In the genomic region with DNA sequence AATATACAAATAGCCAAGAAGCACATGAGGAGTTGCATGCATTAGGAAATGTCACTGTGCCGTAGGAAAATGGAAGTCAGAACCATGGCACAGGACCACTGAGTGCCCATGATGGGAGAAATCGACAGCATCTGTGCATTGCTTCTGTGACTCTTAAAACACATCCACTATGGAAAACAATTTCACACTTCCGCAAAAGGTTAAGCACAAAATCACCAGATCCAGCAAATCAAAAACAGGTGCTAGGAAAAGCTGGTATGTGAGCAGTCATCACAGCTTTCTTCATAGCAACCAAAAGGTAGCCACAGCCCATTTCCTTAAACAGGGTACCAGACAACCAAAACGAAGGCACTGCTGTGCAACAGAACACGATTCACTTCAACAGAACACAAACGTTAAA, we compare ENCODE assay signal across 27 mouse cellular contexts. TPM values are rescaled to one million over a fixed set of nuclear protein-coding genes. Genes with fewer than 3 reads are reported as not detected.
A peak's percentile ranks its signal among the peaks of the same experiment; 100 is the strongest.
DNase-seq lines count a peak whose midpoint lies in the region; ATAC-seq and TF ChIP-seq lines count a peak whose summit lies in the region.
"Had no signal": no experiment of that assay in that cellular context is flagged by ENCODE, and none has a peak within 500 bp of the region (broad histone marks: within the 10 kb centered on the region; RNA-seq: fewer than 3 reads in every experiment).

No protein-coding gene starts in this region.

- 39% methylated on average over 6 of the region's 6 CpGs for WGBS in embryonic facial prominence, embryonic 11.5 days
- WGBS in limb, embryonic 10.5 days = 32% methylated on average over 6 of the region's 6 CpGs

- peak; percentile 57 for DNase-seq in embryo, embryonic 10.5 days (ENCODE audit: low spot score)
- DNase-seq in embryo, embryonic 11 days = peak; percentile 58
- DNase-seq in embryonic facial prominence, embryonic 11.5 days (ENCODE audit: low spot score) = peak; percentile 79
- peak; percentile 38 for DNase-seq in limb, embryonic 10.5 days (ENCODE audit: low spot score)
- no peak for DNase-seq in heart, postnatal 25 days (ENCODE audit: low spot score)
- DNase-seq in spleen, adult 18-20 months = no peak
- DNase-seq in left cerebral cortex, adult 2 months (ENCODE audit: extremely low spot score in 1 of 2, low spot score in 2 of 2) = no peak
- DNase-seq in layer of hippocampus, adult 18-20 months (ENCODE audit: low spot score in 2 of 2) = no peak
- DNase-seq: adrenal gland, adult 2 months; adrenal gland, postnatal 14 days; cerebellum, adult 11 months; cerebellum, adult 2 months; cerebellum, adult 9-11 months; cerebellum, postnatal 25 days; gastrocnemius, adult 2 months; gastrocnemius, postnatal 14 days; heart, adult 11 months; heart, postnatal 36 days had no signal

- H3K9me3 ChIP-seq in embryonic facial prominence, embryonic 11.5 days (replicated peaks; ENCODE audit: control insufficient read depth, low read length) = no peaks in the 10 kb centered on the region
- H3K9me3 ChIP-seq in limb, embryonic 10.5 days (replicated peaks) = no peaks in the 10 kb centered on the region
- H3K9me3 ChIP-seq: embryonic facial prominence, embryonic 13.5 days; forebrain, embryonic 10.5 days; forebrain, embryonic 13.5 days; hindbrain, embryonic 10.5 days; intestine, embryonic 15.5 days had no signal

- H3K9ac ChIP-seq in embryonic facial prominence, embryonic 11.5 days (replicated peaks; ENCODE audit: low read length) = no peak overlapping the region
- H3K9ac ChIP-seq: embryonic facial prominence, embryonic 13.5 days; forebrain, embryonic 13.5 days; hindbrain, embryonic 14.5 days; intestine, embryonic 15.5 days had no signal

- H3K4me2 ChIP-seq in embryonic facial prominence, embryonic 11.5 days (ENCODE audit: low read depth, low read length) = no peak overlapping the region
- H3K4me2 ChIP-seq: embryonic facial prominence, embryonic 13.5 days; forebrain, embryonic 13.5 days; heart, embryonic 11.5 days; hindbrain, embryonic 14.5 days; intestine, embryonic 15.5 days had no signal

- no peak overlapping the region for H3K27ac ChIP-seq in embryonic facial prominence, embryonic 11.5 days (replicated peaks; ENCODE audit: low read depth, low read length)
- 0 out of 2 replicates have a peak overlapping the region, but pooled peaks have one; percentile 50 for H3K27ac ChIP-seq in limb, embryonic 10.5 days
- no peak overlapping the region for H3K27ac ChIP-seq in left cerebral cortex, adult 2 months
- H3K27ac ChIP-seq: embryonic facial prominence, embryonic 13.5 days; forebrain, embryonic 10.5 days; forebrain, embryonic 13.5 days; gastrocnemius, adult 2 months; hindbrain, embryonic 10.5 days; hindbrain, embryonic 14.5 days; intestine, embryonic 15.5 days had no signal

- no peaks in the 10 kb centered on the region for H3K27me3 ChIP-seq in embryonic facial prominence, embryonic 11.5 days (ENCODE audit: control insufficient read depth, insufficient read depth, low read length)
- peaks cover 3% of the 10 kb centered on the region; the same call in 1 of the 2 replicates for H3K27me3 ChIP-seq in limb, embryonic 10.5 days (ENCODE audit: low read depth, poor library complexity, severe bottlenecking)
- H3K27me3 ChIP-seq: embryonic facial prominence, embryonic 13.5 days; forebrain, embryonic 13.5 days; intestine, embryonic 15.5 days had no signal

- H3K36me3 ChIP-seq in embryonic facial prominence, embryonic 11.5 days (replicated peaks; ENCODE audit: control insufficient read depth, insufficient read depth, low read depth, low read length) = no peaks in the 10 kb centered on the region
- H3K36me3 ChIP-seq in limb, embryonic 10.5 days = no peaks in the 10 kb centered on the region
- H3K36me3 ChIP-seq: embryonic facial prominence, embryonic 13.5 days; hindbrain, embryonic 10.5 days; intestine, embryonic 15.5 days had no signal

- intact Hi-C loops in heart, postnatal 25 days (cut with DNase I) = no loop called here
- intact Hi-C loops in left cerebral cortex, adult 2 months (cut with DNase I) = no loop called here

- no peak for TF ChIP-seq CTCF in left cerebral cortex, adult 2 months (IDR thresholded peaks at IDR 0.05)

- ATAC-seq in embryonic facial prominence, embryonic 11.5 days (replicated peaks; ENCODE audit: insufficient number of reproducible peaks, low FRiP score, low TSS enrichment, low read depth) = no peak
- ATAC-seq: CD4-positive, CD25-positive, alpha-beta regulatory T cell, adult 4 months; forebrain, embryonic 13.5 days; forebrain, embryonic 16.5 days; intestine, embryonic 15.5 days had no signal

- no peaks in the 10 kb centered on the region for H3K4me1 ChIP-seq in embryonic facial prominence, embryonic 11.5 days (ENCODE audit: control insufficient read depth, insufficient read depth, low read length)
- peaks cover 38% of the 10 kb centered on the region for H3K4me1 ChIP-seq in limb, embryonic 10.5 days
- H3K4me1 ChIP-seq: forebrain, embryonic 10.5 days; forebrain, embryonic 13.5 days; hindbrain, embryonic 10.5 days; intestine, embryonic 15.5 days had no signal

- no peak overlapping the region for H3K4me3 ChIP-seq in embryonic facial prominence, embryonic 11.5 days (ENCODE audit: low read depth, low read length)
- no peak overlapping the region for H3K4me3 ChIP-seq in limb, embryonic 10.5 days
- no peak overlapping the region for H3K4me3 ChIP-seq in left cerebral cortex, adult 2 months
- H3K4me3 ChIP-seq: embryonic facial prominence, embryonic 13.5 days; forebrain, embryonic 10.5 days; forebrain, embryonic 13.5 days; gastrocnemius, adult 2 months; hindbrain, embryonic 10.5 days; intestine, embryonic 15.5 days had no signal

RNA-seq across cellular contexts. Expression of gene Sox6, which starts 52.9 kb away (rescaled TPM):
- polyA plus RNA-seq in embryonic facial prominence, embryonic 11.5 days (2014; fragmentation: Nextera tagmentation; extraction: Ambion mirVana) = 21.4 and 29.2 TPM in 2 replicates
- polyA plus RNA-seq in limb, embryonic 10.5 days (2016; fragmentation: Nextera tagmentation; extraction: Ambion mirVana) = 16.5 and 23.7 TPM in 2 replicates
- 10 to 100 TPM; 27.4 to 36.9 TPM for total RNA-seq in heart, postnatal 25 days (2021)
- 10 to 100 TPM; 29.7 to 32.7 TPM for total RNA-seq in left cerebral cortex, adult 2 months (2021)
- 10 to 100 TPM; 21.1 to 26.5 TPM for total RNA-seq in layer of hippocampus, adult 18-20 months (2021)
- polyA plus RNA-seq: CD4-positive, CD25-positive, alpha-beta regulatory T cell, adult 4 months had no signal

RNA-seq across cellular contexts. Expression of gene 1110004F10Rik, which starts 53.5 kb away (rescaled TPM):
- 389 and 409 TPM in 2 replicates for polyA plus RNA-seq in embryonic facial prominence, embryonic 11.5 days (2014; fragmentation: Nextera tagmentation; extraction: Ambion mirVana)
- polyA plus RNA-seq in limb, embryonic 10.5 days (2016; fragmentation: Nextera tagmentation; extraction: Ambion mirVana) = 329 and 347 TPM in 2 replicates
- 10 to 100 TPM; 51.5 to 53.2 TPM for total RNA-seq in heart, postnatal 25 days (2021)
- 10 to 100 TPM; 87.1 to 93.6 TPM for total RNA-seq in left cerebral cortex, adult 2 months (2021)
- total RNA-seq in layer of hippocampus, adult 18-20 months (2021) = 100 to 1,000 TPM; 102 to 104 TPM

Comparison
In these comparisons a context has a peak if more than half of its experiments do, and no peak if none do; other contexts are left out.
1. DNase-seq: peak in embryo, embryonic 10.5 days (single experiment), embryo, embryonic 11 days (single experiment), embryonic facial prominence, embryonic 11.5 days (single experiment) and limb, embryonic 10.5 days (single experiment); none in heart, postnatal 25 days (single experiment), spleen, adult 18-20 months (0 of 2), left cerebral cortex, adult 2 months (0 of 2) and layer of hippocampus, adult 18-20 months (0 of 2).